Mouse (Mus musculus) spleen, adult 2 months (tissue): ENCODE data around the gene Nos1.

Source experiments
- CTCF ChIP-seq: fragments of 200-500 bp; IDR thresholded peaks from 2 replicates; pipeline ENCODE4 v1.5.1; 2011; ENCODE audit warnings: mild to moderate bottlenecking, inconsistent platforms; ENCODE audit not compliant: insufficient read depth, insufficient read length, insufficient replicate concordance; ENCODE audit errors: extremely low read depth
- POLR2A ChIP-seq: fragments of 200-500 bp; IDR thresholded peaks from 2 replicates; pipeline ENCODE4 v1.6.1; 2011; ENCODE audit warnings: low read depth, low read length, inconsistent platforms

DNA sequence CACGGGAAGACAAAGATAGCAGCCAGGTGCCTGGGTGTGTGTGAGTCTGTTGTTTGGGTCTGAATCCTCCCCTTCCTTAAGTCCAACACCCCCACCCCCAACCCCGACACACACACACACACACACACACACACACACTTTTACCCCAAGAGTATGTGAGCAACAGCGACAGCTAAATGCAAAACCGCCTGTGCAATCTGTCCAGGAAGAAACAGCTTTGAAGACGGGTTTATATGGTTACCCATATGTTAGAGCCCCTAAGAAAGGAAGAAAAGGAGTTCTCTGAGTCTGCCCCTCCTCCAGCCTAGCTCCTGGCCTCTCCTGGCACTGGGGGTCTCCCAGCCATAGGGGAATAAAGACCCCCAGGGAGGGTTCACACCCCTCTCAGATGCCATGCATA lies 60.2 kb downstream of the Nos1 start:
- TF ChIP-seq POLR2A (no peak), CTCF (no peak)
